Mouse (Mus musculus): ENCODE results near the gene Mtfp1. TPM values are rescaled to one million over a fixed set of nuclear protein-coding genes. Genes with fewer than 3 reads are reported as not detected.
A peak's percentile ranks its signal among the peaks of the same experiment; 100 is the strongest.
"Not testable (repeated sequence)": the region's sequence is repeated elsewhere in the genome, so short reads cannot be mapped to it uniquely, and the experiment has no call there.

The Mtfp1 gene
- polyA plus RNA-seq (2015; fragmentation: Nextera tagmentation; extraction: Ambion mirVana), result 5.4 and 6.0 TPM in 2 replicates

- H3K9ac ChIP-seq, result peak within 1 kb of the TSS; percentile 64
- ATAC-seq (ENCODE audit: low read depth), result no peak
- 8% methylated on average over 34 of the region's 34 CpGs for WGBS
Measured at GRCm38 (mm10) chr11:4095171-4096053, at the start of gene Mtfp1. TSS of gene Mtfp1 (minus strand) at chr11:4095445.

GRCm38 (mm10) chr11:4143281-4144062, 48.2 kb upstream of the Mtfp1 start:
- H3K4me3 ChIP-seq, result no peak overlapping the region
- H3K36me3 ChIP-seq, result peaks cover 72% of the 10 kb centered on the region

More at GRCm38 (mm10) chr11:4095171-4096053, at the start of gene Mtfp1:
- Histone ChIP-seq H3K27ac (replicated peaks) (peak within 1 kb of the TSS; percentile 82), H3K4me1 (replicated peaks) (peaks cover 36% of the 10 kb centered on the region), H3K36me3 (peaks cover 12% of the 10 kb centered on the region; the same call in 1 of the 2 replicates), H3K27me3 (no peaks in the 10 kb centered on the region), H3K4me3 (peak within 1 kb of the TSS; percentile 52), H3K9me3 (0 out of 2 replicates have a peak, but pooled peaks cover 6% of the 10 kb centered on the region), H3K4me2 (peak within 1 kb of the TSS; percentile 89)

GRCm38 (mm10) chr11:4142352-4142751, 47.1 kb upstream of the Mtfp1 start:
- no peak for ATAC-seq (ENCODE audit: low read depth)
- peaks cover 14% of the 10 kb centered on the region for H3K4me1 ChIP-seq (replicated peaks)
- 90% methylated on average over 4 of the region's 4 CpGs for WGBS

More at GRCm38 (mm10) chr11:4143281-4144062, 48.2 kb upstream of the Mtfp1 start:
- 89% methylated on average over 21 of the region's 21 CpGs for WGBS
- Histone ChIP-seq H3K27ac (replicated peaks) (no peak overlapping the region), H3K9ac (no peak overlapping the region), H3K4me2 (no peak overlapping the region), H3K27me3 (no peaks in the 10 kb centered on the region), H3K4me1 (replicated peaks) (peaks cover 3% of the 10 kb centered on the region; the same call in 1 of the 2 replicates), H3K9me3 (no peaks in the 10 kb centered on the region)
- ATAC-seq (ENCODE audit: low read depth), result no peak

GRCm38 (mm10) chr11:4141505-4141904, 46.3 kb upstream of the Mtfp1 start:
- Histone ChIP-seq H3K4me2 (no peak overlapping the region), H3K36me3 (peaks cover 80% of the 10 kb centered on the region), H3K27me3 (no peaks in the 10 kb centered on the region), H3K27ac (replicated peaks) (no peak overlapping the region), H3K4me1 (replicated peaks) (peaks cover 23% of the 10 kb centered on the region), H3K9ac (no peak overlapping the region), H3K4me3 (no peak overlapping the region), H3K9me3 (no peaks in the 10 kb centered on the region)
- ATAC-seq (ENCODE audit: low read depth), result no peak

More at GRCm38 (mm10) chr11:4142352-4142751, 47.1 kb upstream of the Mtfp1 start:
- Histone ChIP-seq H3K27me3 (no peaks in the 10 kb centered on the region), H3K27ac (replicated peaks) (no peak overlapping the region), H3K36me3 (peaks cover 83% of the 10 kb centered on the region), H3K9me3 (no peaks in the 10 kb centered on the region), H3K4me2 (no peak overlapping the region), H3K9ac (no peak overlapping the region), H3K4me3 (no peak overlapping the region)

- H3K9me3 ChIP-seq, result no peaks in the 10 kb centered on the region
- ATAC-seq (ENCODE audit: low read depth), result no peak
- H3K4me2 ChIP-seq, result no peak overlapping the region
- H3K9ac ChIP-seq, result no peak overlapping the region
- H3K36me3 ChIP-seq, result peaks cover 68% of the 10 kb centered on the region
- H3K4me1 ChIP-seq (replicated peaks), result peaks cover 37% of the 10 kb centered on the region
- 49% methylated on average over 2 of the region's 2 CpGs for WGBS
- no peak overlapping the region for H3K4me3 ChIP-seq
- no peak overlapping the region for H3K27ac ChIP-seq (replicated peaks)
- H3K27me3 ChIP-seq, result no peaks in the 10 kb centered on the region
Measured at GRCm38 (mm10) chr11:4138964-4139363, 43.7 kb upstream of the Mtfp1 start.

GRCm38 (mm10) chr11:4134986-4135935, 40.0 kb upstream of the Mtfp1 start, which contains the start of gene Rnf215:
TSS of gene Rnf215 (plus strand) at chr11:4135202.
- H3K36me3 ChIP-seq, result peaks cover 32% of the 10 kb centered on the region
- peak within 1 kb of the TSS; percentile 92 for H3K27ac ChIP-seq (replicated peaks)
- no peaks in the 10 kb centered on the region for H3K27me3 ChIP-seq
- peak within 1 kb of the TSS; percentile 86 for H3K4me2 ChIP-seq
- no peaks in the 10 kb centered on the region for H3K9me3 ChIP-seq
- peak within 1 kb of the TSS; percentile 98 for H3K9ac ChIP-seq
- H3K4me3 ChIP-seq, result peak within 1 kb of the TSS; percentile 88
- peak; percentile 94 for ATAC-seq (ENCODE audit: low read depth)
- WGBS, result 1% methylated on average over 61 of the region's 66 CpGs
- H3K4me1 ChIP-seq (replicated peaks), result peaks cover 37% of the 10 kb centered on the region

GRCm38 (mm10) chr11:4134400-4134799, 39.2 kb upstream of the Mtfp1 start:
- Histone ChIP-seq H3K27me3 (no peaks in the 10 kb centered on the region), H3K9ac (peak overlapping the region; percentile 98; the same call in 1 of the 2 replicates), H3K36me3 (peaks cover 23% of the 10 kb centered on the region), H3K4me1 (replicated peaks) (peaks cover 37% of the 10 kb centered on the region), H3K4me3 (no peak overlapping the region), H3K27ac (replicated peaks) (no peak overlapping the region), H3K9me3 (no peaks in the 10 kb centered on the region), H3K4me2 (peak overlapping the region; percentile 33; the same call in 1 of the 2 replicates)
- ATAC-seq (ENCODE audit: low read depth), result peak; percentile 21
- 62% methylated on average over 6 of the region's 6 CpGs for WGBS

- WGBS, result 56% methylated on average over 3 of the region's 3 CpGs
- H3K27ac ChIP-seq (replicated peaks), result no peak overlapping the region
Measured at GRCm38 (mm10) chr11:4133450-4133849, 38.2 kb upstream of the Mtfp1 start.

GRCm38 (mm10) chr11:4128461-4128860, 33.2 kb upstream of the Mtfp1 start:
- H3K4me1 ChIP-seq (replicated peaks); H3K9me3 ChIP-seq; H3K9ac ChIP-seq; H3K4me3 ChIP-seq; H3K36me3 ChIP-seq; ATAC-seq (ENCODE audit: low read depth); H3K27ac ChIP-seq (replicated peaks); H3K4me2 ChIP-seq; H3K27me3 ChIP-seq: not testable (repeated sequence)
- WGBS, result 95% methylated on average over 4 of the region's 4 CpGs

More at GRCm38 (mm10) chr11:4133450-4133849, 38.2 kb upstream of the Mtfp1 start:
- H3K9ac ChIP-seq, result no peak overlapping the region
- no peak overlapping the region for H3K4me3 ChIP-seq
- no peaks in the 10 kb centered on the region for H3K9me3 ChIP-seq
- H3K27me3 ChIP-seq, result no peaks in the 10 kb centered on the region
- H3K4me1 ChIP-seq (replicated peaks), result peaks cover 33% of the 10 kb centered on the region
- ATAC-seq (ENCODE audit: low read depth), result no peak
- H3K4me2 ChIP-seq, result no peak overlapping the region
- H3K36me3 ChIP-seq, result peaks cover 13% of the 10 kb centered on the region

GRCm38 (mm10) chr11:4127059-4127458, 31.8 kb upstream of the Mtfp1 start:
- Histone ChIP-seq H3K4me1 (replicated peaks) (no peaks in the 10 kb centered on the region), H3K27me3 (no peaks in the 10 kb centered on the region), H3K36me3 (no peaks in the 10 kb centered on the region), H3K27ac (replicated peaks) (no peak overlapping the region), H3K4me2 (no peak overlapping the region), H3K9ac (no peak overlapping the region), H3K4me3 (no peak overlapping the region), H3K9me3 (peaks cover 7% of the 10 kb centered on the region; the same call in 1 of the 2 replicates)
- ATAC-seq (ENCODE audit: low read depth), result no peak
- 95% methylated on average over 1 of the region's 1 CpGs for WGBS

GRCm38 (mm10) chr11:4123922-4124321, 28.7 kb upstream of the Mtfp1 start:
- Histone ChIP-seq H3K9ac (no peak overlapping the region), H3K36me3 (no peaks in the 10 kb centered on the region), H3K27ac (replicated peaks) (no peak overlapping the region), H3K4me1 (replicated peaks) (peaks cover 2% of the 10 kb centered on the region), H3K4me2 (no peak overlapping the region), H3K27me3 (peaks cover 15% of the 10 kb centered on the region), H3K9me3 (peaks cover 7% of the 10 kb centered on the region; the same call in 1 of the 2 replicates), H3K4me3 (no peak overlapping the region)
- 63% methylated on average over 5 of the region's 5 CpGs for WGBS
- ATAC-seq (ENCODE audit: low read depth), result no peak
